Mouse (Mus musculus) layer of hippocampus, postnatal 14 days (tissue): ENCODE data around the gene Mrpl38. TPM values are rescaled to one million over a fixed set of nuclear protein-coding genes. Genes with fewer than 3 reads are reported as not detected.

ENCODE experiments used
- DNase-seq, 2 experiments: peaks; one replicate each; pipeline ENCODE4 v3.0.0; 2021 to 2022; ENCODE audit warnings: low spot score in 2 of 2, mixed read lengths in 1 of 2
- total RNA-seq, 2 experiments: library from RNA; stranded (reverse); gene quantifications; 2 replicates each; pipeline ENCODE4 v1.2.3; 2021

Mrpl38 gene
- total RNA-seq, 2 experiments from 2014 or later, result 55.3 to 63.7 TPM

DNA sequence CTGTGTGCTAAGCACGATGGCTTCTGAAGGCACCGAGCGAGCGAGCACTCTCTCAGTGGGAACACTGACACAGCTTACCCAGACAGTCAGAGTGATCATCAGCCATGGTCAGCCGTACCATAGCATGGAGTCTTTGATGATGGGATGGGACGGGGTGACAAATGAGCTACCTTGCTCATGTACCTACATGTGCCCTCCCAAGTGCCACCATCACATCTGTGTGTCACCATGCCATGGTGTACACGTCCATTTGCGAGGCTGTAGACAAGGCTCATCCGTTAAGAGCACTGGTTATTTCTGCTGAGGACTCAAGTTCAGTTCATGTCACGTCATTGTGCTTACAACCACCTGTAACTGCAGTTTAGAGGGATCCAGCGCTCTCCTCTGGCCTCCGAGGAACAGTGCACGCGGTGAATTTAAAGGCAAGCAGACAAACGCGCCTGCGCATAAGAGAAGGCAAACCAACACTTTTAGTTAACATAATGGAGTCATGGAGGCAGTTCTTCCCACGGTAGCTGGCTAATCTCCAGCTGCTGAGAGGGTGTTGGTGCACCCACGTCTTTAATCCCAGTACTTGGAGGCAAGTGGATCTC is 27.0 kb downstream of the Mrpl38 start:
- DNase-seq, result no peak

DNA sequence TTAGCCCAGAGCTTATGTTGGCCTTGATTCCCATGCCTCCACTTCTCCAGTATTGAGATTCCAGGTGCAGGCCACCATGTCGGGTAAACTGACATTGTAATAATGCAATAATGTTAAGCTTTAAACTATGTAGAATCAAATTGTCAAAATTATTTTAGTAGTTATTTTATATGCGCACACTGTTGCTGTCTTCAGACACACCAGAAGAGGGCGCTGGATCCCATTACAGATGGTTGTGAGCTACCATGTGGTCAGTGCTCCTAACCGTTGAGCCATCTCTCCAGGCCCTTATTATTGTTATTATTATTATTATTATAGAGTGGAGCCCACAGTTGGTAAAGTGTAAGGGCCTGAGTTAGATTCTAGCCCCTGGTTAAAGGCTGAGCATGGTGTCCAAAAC is 27.6 kb downstream of the Mrpl38 start:
- no peak for DNase-seq

DNA sequence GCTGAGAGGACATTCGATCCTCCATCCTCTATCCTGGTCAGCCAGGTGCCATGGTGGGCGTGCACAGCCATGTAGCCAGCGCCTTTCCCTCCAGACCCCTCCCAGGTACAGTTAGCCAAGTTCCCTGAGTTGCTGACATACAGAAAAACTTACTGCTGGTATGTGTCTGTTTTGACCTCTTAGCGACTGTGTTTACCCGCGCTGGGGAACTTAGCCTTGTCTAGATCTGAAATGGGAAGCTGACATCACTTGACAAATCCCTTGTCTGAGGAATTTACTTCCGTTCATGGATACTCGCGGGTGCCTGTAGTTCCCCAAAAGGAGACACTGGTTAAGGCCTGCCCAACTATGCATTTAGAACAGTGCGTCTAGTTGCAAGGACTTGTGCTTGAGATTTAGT is 28.1 kb downstream of the Mrpl38 start:
- DNase-seq, result no peak

DNA sequence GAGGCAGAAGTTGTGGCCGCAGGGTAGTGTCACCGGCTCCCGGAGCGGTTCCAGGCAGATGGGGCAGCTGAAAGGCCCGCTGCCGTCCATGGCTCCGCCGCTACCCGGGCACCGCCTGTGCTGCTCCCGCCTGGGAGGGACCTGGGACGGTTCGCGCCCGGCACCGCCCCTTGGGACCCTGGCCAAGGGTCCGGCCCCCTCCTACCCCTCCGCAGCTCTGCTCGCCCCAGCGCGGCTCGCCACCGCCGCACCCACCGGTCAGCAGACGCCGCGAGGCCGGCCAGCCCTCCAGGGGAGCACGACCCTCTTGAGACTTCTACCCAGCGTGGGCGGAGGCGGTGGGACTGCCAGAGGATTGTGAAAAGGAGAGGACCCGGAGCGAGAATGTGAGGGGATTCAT is 28.5 kb downstream of the Mrpl38 start:
- no peak for DNase-seq

DNA sequence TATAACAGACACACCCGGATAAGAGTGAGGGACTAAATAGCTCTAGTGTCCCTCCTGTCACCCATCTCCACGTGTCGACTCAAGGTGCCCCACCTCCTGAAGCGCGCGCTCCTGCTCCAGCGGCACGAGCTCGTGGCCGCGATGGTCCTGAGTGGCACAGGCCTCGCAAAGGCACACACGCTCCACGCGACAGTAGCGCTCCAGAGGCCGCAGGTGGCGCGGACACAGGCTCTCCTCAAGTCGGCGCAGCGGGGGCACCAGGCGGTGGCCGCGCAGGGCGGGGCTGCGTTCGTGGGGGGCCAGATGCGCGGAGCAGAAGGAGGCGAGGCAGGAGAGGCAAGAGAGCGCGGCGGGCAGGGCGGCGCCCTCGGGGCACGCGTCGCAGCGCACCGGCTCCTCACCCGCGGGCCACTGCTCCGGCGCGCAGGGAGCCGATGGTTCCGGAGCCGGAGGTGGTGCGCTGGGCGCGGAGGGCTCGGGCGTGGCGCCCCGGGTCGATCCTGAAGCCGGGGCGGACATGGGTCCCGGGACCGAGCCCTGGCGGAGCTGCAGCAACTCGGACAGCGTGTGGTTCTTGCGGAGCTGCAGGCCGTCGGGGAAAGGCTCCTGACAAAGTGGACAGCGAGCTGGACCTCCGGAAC is 29.1 kb downstream of the Mrpl38 start:
- no peak for DNase-seq

DNA sequence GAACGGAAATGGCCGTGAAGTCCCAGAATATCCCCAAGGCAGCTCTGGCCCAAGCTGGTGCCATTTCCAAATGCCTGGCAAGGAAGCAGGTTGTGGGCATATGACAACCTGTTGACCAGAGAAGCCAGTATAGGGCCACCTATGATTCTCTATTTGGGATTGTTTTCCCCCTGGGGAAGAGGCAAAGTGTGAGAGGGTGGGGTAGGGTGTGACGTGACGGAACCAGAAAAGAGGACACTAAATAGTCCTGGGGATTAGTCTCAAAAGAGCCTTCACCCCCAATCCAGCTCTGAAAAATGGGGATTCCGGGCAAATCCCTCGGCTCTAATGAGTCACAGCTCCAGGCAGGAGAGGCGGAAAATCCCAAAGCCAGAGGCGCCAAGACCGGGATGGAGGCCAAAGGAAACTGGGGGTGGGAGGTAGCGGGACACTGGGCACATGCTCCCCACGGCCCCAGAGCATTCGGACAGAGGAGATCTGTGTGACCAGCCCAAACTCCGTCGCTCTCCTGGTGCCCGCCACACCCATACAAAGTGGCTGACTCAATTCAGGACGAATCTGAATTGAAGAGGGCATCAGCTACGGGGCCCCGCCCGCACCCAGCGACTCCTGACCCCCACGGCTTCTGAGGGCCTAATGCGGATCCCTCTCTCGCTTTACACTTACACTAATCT is 30.1 kb downstream of the Mrpl38 start:
- no peak for DNase-seq

DNA sequence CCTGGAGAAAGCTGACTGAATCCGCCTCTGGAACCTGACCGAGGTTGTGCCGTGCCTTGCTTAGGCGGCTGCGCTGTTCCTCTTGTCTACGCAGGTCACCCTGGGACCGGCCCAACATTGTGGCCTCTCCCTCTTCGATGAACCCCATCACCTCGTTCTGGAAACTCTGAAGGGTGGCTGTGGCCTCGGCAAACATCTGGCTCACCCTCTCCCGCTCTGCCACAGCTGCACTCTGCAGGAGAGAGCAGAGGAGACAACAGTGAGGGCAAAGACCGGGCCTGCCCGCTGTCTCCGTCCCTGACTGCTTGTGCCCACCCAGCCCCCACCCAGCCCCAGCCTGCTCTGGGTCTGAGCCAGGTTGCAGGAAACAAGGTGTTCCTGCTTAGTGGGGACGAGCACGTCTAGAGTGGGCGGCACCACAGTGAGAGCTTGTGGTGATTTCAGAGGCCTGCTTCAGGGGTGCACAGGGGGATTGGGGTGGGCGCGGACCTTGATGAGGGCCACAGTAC is 30.8 kb downstream of the Mrpl38 start:
- no peak for DNase-seq

DNA sequence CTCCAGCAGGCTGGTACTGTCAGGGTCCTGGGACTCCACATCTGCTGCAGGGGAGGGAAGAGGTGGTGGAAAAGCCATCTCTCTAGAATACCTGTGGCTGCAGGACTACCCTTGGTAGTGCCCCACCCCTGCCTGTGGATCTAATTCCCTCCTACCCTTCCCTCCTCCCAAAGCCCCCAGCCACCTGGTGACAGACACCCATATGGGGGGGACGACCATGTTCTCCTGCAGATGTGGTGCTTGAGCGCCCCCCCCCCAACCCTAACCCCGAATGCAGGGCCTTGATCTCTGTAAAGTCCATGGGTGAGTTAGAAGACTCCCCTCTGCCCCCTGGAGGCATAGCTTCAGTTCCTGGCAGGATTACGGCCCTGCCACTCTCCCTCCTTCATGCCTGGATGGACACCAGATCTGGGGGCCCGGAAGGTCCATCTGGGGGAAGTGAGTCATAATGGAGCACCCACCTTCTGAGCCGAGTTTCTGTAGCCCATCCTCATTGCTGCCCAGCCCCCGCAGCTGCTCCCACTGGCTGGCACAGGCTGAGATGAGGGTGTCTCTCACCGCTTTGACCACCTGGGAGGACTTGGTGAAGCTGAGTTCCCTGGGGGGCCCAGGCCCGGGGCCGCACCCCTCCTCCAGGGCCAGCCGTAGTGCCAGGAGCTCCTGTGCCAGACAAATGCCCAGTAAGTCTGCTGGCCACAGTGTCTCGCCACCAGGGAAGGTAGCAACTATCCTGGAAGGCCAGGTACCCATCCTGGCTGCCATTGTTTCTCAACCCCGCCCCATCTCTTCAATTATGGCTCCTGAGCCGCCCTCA is 31.5 kb downstream of the Mrpl38 start:
- no peak for DNase-seq

DNA sequence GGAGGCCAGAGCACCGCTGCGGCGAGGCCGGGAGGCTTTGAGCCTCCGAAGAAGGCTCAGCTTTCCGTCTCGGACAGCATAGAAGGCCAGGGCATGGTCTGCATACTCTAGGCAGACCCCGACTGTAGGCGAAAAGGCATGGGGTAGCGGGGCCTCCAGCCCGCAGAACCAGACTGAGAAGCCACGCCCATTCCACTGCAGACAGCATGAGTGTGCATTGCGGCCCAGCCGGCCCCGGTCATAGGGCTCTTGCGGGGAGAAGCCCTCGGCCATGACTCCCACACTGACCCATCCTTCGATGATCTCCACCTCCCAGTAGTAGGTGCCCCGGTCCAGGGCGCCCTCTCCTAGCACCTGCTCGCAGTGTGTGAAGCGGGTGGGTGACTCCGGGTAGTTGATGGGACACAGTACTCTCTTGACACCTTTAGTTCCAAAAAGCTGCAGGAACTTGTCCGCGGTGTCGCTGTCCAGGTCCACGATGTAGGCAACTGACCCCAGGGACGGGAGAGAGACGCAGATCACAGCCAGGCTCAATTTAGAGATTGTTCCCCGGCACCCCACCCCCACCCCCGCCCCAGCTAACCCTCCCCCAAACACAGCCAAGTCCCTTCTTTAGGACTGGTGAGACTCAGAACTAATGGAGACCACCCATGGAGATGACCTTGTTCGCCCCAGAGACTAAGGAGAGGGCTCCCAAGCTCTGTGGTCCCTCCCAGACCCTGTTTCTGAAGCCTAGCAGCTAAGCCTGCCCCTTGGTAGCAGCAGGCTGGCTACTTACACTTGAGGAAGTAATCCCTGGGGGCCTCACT is 32.3 kb downstream of the Mrpl38 start:
- DNase-seq, result no peak

DNA sequence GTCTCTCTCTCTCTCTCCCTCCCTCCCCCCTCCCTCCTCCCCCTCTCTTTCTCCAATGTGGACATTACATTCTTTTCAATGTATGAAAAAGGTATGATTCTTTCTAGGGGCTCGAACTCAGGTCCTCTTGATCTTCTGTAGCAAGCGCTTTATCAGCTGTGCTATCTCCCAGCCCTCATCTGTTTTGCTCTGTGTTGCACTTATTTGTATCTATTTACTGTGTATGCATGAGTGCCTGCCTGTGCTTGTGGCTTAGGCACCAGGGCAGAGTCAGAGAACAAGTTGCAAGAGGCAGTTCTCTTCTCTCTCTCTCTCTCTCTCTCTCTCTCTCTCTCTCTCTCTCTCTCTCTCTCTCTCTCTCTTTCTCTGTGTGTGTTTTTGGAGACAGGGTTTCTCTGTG is 33.6 kb downstream of the Mrpl38 start:
- no peak for DNase-seq

DNA sequence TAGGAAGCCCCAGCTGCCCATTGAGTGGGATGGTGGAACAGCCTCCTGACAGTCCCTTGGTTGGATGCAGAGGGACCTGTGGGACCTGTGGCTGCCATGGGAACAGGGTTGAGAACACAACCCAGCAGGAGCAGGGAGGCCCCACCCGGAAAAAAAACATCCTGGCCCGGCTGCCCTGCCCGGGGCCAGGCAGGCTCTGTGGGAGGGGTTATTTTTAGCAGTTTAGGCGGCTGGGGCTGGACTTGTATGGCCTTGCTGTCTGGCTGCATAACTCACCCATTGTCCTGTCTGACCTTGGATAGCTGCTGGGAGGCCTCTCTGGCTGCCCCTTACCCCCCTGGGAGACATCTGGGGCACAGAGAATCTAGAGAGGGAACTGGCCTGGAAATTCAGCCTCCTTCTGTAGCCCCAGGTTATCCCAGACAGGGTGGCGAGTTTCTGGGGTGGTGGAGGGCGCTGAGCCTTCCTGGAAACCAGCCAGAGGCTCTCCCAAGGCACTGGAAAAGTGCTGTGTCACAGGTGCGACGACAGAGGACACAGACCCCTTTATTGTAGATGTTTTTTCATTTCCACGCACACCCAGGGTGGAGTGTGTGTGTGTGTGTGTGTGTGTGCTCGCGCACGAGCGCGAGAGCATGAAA is 34.5 kb downstream of the Mrpl38 start:
- DNase-seq, result no peak

DNA sequence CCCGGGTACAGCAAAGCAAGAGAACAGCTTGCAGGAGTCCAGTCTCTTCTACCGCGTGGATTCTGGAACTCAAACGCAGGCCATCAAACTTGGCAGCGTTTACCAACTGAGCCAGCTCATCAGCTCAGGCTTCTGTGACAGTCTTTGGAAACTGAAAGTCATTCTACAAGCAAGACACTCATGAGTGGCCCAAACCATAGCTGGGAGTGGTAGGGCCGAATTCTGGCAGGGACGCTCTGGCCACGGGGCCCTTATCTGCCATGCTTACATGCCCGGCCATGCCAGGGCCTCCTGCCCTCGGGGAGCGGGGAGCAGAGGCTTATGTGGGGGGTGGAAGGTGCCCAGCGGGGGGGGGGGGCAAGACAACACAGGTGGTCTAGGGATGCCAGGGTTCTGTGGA is 35.1 kb downstream of the Mrpl38 start:
- DNase-seq, result no peak

DNA sequence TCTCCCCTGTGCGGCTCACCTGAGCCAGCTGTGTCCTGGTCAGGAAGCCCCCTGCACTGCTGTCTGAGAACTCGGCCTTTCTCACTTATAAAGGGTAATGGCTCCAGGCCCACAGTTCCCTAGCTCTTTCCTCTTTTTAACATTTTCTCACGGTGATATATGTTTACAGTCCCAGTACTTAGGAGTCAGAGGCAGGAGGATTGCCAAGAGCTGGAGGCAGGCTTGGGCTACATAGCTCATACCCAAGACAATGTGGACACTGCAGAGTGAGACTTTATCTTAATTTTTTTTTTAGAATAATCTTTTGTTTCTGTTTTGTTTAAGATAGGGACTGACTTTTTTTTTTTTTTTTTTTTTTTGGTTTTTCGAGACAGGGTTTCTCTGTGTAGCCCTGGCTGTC is 36.2 kb downstream of the Mrpl38 start:
- no peak for DNase-seq

DNA sequence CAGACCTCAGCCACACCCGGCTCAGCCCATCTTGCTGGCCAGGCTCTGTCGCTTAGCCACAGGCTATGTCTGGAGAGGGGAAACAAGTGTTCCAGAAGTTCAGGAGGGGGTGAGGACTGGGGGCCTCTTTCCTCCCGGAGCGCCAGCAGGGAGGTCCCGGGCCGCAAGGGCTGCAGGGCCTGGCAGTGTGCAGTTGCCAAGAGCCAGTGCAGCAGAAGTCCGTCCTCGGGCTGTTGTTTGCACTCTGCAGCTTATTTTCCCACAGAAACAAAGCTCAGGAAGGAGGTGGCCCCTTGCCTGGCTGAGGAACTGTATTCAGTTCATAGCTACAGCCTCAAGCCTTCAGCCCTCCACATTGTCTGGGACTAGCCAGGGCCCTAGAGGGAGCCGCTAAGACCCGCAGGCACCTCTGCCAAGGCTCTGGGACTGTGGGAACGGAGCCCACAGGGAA is 36.7 kb downstream of the Mrpl38 start:
- DNase-seq, result no peak

DNA sequence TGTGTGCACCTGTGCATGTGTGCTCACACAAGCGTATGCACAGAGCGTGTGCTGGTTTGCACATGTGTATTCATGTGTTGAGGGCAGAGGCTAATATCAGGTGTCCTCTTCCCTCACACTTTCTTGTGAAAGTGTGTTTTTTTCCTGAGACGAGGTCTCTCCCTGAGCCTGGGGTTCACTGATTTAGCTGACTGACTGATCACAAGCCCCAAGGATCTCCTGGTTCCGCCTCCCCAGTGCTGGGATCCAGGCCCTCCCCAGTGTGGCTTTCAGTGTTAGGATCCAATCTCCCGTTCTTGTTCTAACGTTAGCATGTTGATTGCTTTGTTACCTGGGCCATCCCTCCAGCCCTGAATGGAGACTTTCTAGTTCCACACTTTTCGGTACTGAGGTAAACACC is 37.8 kb downstream of the Mrpl38 start:
- DNase-seq, result no peak

DNA sequence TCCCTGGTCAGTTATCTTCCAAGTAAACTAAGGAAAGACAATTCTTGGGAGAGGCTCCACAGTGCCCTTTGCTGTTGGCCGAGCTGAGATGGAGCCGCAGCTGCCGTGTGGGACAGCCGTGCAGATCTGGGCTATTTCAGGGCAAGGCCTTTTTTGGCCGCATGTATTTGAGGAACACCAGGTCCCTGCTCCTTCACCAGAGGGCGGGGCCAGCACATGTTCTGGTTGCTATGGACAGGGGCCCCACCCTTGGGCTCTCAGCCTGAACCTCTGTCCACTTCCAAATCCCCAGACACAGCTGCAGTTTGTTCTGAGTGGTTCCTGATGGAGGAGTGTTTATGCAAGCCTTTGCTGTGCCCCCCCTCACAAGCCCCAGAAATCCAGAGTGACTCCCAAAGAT is 38.3 kb downstream of the Mrpl38 start:
- no peak for DNase-seq

DNA sequence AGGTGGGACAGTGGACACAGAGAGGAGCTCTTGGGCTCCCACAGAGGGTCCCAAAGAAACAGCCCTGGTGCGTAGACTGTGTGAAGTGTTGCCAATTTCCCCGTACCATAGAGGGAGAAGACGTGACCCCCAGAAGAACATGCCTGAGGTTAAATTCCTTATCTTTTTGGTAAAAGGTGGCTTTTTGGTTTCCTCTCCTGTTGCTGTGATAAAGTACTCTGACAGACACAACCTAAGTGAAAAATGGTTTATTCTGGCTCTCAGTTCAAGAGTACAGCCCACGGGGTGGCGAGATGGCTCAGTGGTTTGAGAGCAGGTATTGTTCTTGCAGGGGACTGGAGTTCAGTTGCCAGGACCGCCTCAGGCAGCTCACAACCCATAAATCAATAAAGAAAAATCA is 39.2 kb downstream of the Mrpl38 start:
- DNase-seq, result no peak

DNA sequence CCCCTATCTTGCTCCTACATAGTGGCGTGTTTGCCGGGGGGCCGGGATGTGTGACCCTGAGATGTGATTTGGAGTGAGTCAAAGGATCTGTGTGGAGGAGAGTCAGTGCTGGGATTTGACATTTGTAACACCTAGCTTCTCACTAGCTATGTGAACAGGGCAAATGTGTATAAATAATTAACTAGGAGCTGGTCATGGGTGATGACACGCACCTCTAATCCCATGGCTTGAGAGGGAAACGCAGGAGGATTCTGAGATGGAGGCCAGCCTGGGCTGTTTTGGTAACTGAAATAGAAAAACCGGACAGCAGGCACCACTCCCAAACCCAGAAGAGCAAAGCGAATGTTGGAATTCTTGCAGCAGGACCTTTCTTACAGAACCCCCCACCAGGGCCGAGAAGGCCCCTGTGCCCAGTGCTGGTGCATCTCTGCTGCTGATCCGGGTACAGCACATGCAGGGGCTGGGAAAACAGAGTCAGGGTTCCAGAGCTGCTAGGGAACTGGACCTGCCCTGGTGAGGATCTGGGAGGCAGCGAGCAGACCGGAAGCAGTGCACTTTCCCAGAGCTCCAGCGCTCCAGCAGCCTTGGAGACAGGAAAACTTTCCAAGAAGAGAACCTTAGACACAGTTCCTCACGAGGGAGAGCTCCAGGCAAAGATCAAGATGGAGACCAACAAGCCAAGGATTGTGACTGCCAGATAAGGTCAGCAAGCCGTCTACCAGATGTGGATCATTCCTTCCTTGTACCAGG is 39.8 kb downstream of the Mrpl38 start:
- DNase-seq, result no peak

DNA sequence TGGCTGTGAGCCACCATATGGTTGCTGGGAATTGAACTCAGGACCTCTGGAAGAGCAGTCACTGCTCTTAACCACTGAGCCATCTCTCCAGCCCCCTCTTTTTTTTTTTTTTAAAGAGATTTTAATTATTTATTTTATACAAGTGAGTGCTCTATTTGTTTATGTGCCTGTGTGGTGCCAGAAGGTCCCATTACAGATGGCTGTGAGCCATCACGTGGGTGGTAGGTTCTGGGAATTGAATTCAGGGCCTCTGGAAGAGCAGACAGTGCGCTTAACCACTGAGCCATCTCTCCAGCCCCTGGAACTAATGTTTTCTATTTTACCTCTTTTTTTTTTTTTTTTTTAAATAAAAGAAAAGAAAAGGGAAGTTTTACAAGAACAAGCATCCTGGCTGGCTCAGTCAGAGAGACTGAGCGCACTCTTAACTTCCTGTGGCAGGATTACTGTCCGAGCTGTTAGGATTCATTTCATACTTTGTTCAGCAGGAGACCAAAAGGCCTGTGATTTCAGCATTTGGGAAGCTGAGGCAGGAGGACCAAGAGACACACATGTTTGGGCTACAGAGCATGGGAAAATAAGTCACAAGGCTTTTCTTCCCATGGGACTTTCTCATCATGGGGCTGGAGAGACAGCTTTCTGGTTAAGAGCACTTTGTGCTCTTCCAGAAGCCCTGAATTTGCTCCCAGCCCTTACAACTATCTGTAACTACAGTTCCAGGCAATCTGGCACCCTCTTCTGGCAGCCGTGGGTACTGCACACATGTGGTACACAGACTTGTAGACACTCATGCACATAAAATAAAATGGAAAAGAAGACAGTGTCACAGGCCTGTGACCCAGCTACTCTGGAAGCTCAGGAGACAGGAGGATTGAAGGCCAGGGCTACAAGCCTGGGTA is 42.2 kb downstream of the Mrpl38 start:
- DNase-seq, result no peak
